Comparison of ENCODE assay signal across 17 mouse cellular contexts in the genomic region with DNA sequence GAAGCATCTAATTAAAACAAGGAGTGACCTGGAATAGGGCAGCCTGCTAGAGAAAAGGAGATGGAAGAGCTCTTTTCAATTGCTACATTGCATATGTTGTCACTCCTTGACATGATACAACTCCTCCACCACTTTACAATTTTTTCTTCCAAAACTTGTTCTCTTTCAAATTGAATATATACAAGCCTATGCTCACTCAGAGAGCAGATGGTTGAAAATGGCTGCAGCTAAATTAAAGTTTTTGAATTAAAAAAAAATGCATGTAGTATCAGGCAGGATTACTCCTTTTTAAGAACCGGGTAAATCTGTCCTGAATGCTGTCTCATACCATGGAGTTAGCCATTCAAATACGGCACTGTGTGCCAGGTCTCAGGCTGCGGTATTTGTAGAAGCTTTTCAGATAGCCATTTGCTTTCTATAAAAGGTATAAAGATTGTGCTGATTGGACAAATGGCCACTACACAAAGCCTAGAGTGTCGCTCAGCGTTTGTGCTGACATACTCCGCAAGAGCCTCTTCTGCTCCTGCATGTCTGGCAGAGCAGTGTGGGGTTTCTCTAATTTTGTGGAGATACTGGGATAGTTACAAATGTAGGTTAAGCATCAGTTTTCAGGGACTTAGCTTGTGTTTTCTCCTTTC. TPM values are rescaled to one million over a fixed set of nuclear protein-coding genes. Genes with fewer than 3 reads are reported as not detected.
"Had no signal": no experiment of that assay in that cellular context is flagged by ENCODE, and none has a peak within 500 bp of the region (broad histone marks: within the 10 kb centered on the region; RNA-seq: fewer than 3 reads in every experiment).

No protein-coding gene starts in this region.

- DNase-seq: kidney, adult 9 months; kidney, postnatal 14 days; kidney, postnatal 4 days; liver, embryonic 13.5 days; lung, adult 2 months; lung, postnatal 14 days; lung, postnatal 4 days; midbrain, embryonic 14.5 days; right cerebral cortex, postnatal 14 days; spleen, adult 18-20 months; thymus, adult 18-20 months; thymus, postnatal 4 days had no signal

- H3K9ac ChIP-seq: liver, embryonic 13.5 days; stomach, embryonic 15.5 days had no signal

- H3K27me3 ChIP-seq: liver, embryonic 13.5 days; stomach, embryonic 15.5 days had no signal

- H3K4me2 ChIP-seq: liver, embryonic 13.5 days; midbrain, embryonic 11.5 days; stomach, embryonic 15.5 days had no signal

- H3K27ac ChIP-seq: liver, embryonic 13.5 days; stomach, embryonic 15.5 days had no signal

- H3K4me1 ChIP-seq: liver, embryonic 13.5 days; stomach, embryonic 15.5 days had no signal

- H3K36me3 ChIP-seq: liver, embryonic 13.5 days; stomach, embryonic 15.5 days had no signal

- H3K4me3 ChIP-seq: liver, embryonic 13.5 days; stomach, embryonic 15.5 days had no signal

- H3K9me3 ChIP-seq: liver, embryonic 13.5 days; stomach, embryonic 15.5 days had no signal

RNA-seq across cellular contexts. Expression of a gene that starts 16.1 kb away (rescaled TPM):
- total RNA-seq: liver, adult 2 months; megakaryocyte progenitor cell, adult 5-6 weeks; megakaryocyte-erythroid progenitor cell, adult 5-6 weeks had no signal
- polyA plus RNA-seq: liver, adult 2 months had no signal
